Mouse (Mus musculus) E14TG2a.4 (cell line): Measurements from ENCODE around the gene Lysmd1.

Experiments used
- CTCF ChIP-seq: conservative IDR thresholded peaks from 2 replicates; pipeline ENCODE4 v1.5.1; 2014; ENCODE audit warnings: low read length
- NANOG ChIP-seq: IDR thresholded peaks from 2 replicates; pipeline ENCODE4 v1.6.1; 2014; ENCODE audit warnings: borderline replicate concordance, low read length, mixed read lengths
- POU5F1 ChIP-seq: IDR thresholded peaks from 2 replicates; pipeline ENCODE4 v1.6.1; 2014; ENCODE audit warnings: low read length, borderline replicate concordance

- TF ChIP-seq CTCF (no peak), POU5F1 (no peak), NANOG (no peak)
These were observed 28.8 kb upstream of the Lysmd1 start for GRCm38 (mm10) chr3:95105121-95105520.
